Mouse (Mus musculus): ENCODE results near the gene Gm49337. TPM values are rescaled to one million over a fixed set of nuclear protein-coding genes. Genes with fewer than 3 reads are reported as not detected.
"Not testable (repeated sequence)": the region's sequence is repeated elsewhere in the genome, so short reads cannot be mapped to it uniquely, and the experiment has no call there.

Gene Gm49337
- total and polyA plus RNA-seq, 2 experiments from 2014 or later = not detected

- Histone ChIP-seq H3K36me3 (ENCODE audit: insufficient read depth) (no peaks in the 10 kb centered on the region), H3K9ac (no peak overlapping the region), H3K27me3 (ENCODE audit: insufficient read depth, low read length) (no peaks in the 10 kb centered on the region), H3K27ac (ENCODE audit: low read depth, low read length) (no peak overlapping the region), H3K4me3 (ENCODE audit: low read depth, low read length) (no peak overlapping the region), H3K4me1 (ENCODE audit: insufficient read depth) (no peaks in the 10 kb centered on the region), H3K9me3 (ENCODE audit: low read length) (no peaks in the 10 kb centered on the region), H3K4me2 (ENCODE audit: low read depth) (no peak overlapping the region)
- TF ChIP-seq CTCF (IDR thresholded peaks at IDR 0.05; ENCODE audit: low read depth) = no peak
- ATAC-seq = no peak
- whole genome bisulfite sequencing = 82% methylated on average over 4 of the region's 4 CpGs
- DNase-seq = no peak
Observed at GRCm38 (mm10) chr4:116206531-116206930, 33.3 kb downstream of the Gm49337 start.

DNA sequence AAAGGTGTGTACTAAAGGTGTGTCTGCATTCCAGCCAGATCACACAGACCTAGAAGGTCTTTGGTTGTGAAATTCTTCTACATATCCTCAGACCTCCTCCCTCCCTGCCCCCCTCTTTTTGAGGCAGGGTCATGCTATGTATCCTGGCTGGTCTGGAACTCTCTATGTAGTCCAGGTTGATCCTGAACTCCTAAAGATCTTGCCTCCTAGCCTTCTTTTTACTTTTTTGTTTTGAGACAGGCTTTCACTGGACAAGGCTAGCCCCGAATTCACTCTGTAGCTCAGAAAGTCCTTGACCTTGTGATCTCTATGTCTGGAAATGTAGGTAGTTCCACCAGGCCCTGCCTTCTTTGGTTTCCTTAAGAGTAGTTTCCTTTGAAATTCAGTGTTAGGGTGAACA, 35.7 kb downstream of the Gm49337 start:
- Histone ChIP-seq H3K4me3 (ENCODE audit: low read depth, low read length) (no peak overlapping the region), H3K4me2 (ENCODE audit: low read depth) (no peak overlapping the region), H3K4me1 (ENCODE audit: insufficient read depth) (no peaks in the 10 kb centered on the region), H3K27ac (ENCODE audit: low read depth, low read length) (no peak overlapping the region), H3K9ac (no peak overlapping the region), H3K27me3 (ENCODE audit: insufficient read depth, low read length) (no peaks in the 10 kb centered on the region), H3K9me3 (ENCODE audit: low read length) (no peaks in the 10 kb centered on the region), H3K36me3 (ENCODE audit: insufficient read depth) (no peaks in the 10 kb centered on the region)
- TF ChIP-seq CTCF (IDR thresholded peaks at IDR 0.05; ENCODE audit: low read depth) = no peak
- ATAC-seq = no peak
- WGBS = 79% methylated on average over 1 of the region's 1 CpGs
- no peak for DNase-seq

GRCm38 (mm10) chr4:116215895-116216605, 42.9 kb downstream of the Gm49337 start:
- Histone ChIP-seq H3K27ac (ENCODE audit: low read depth, low read length) (no peak overlapping the region), H3K4me1 (ENCODE audit: insufficient read depth) (no peaks in the 10 kb centered on the region), H3K27me3 (ENCODE audit: insufficient read depth, low read length) (no peaks in the 10 kb centered on the region), H3K36me3 (ENCODE audit: insufficient read depth) (no peaks in the 10 kb centered on the region), H3K9me3 (ENCODE audit: low read length) (no peaks in the 10 kb centered on the region), H3K4me3 (ENCODE audit: low read depth, low read length) (no peak overlapping the region), H3K4me2 (ENCODE audit: low read depth) (no peak overlapping the region), H3K9ac (no peak overlapping the region)
- WGBS = 88% methylated on average over 2 of the region's 2 CpGs
- no peak for TF ChIP-seq CTCF (IDR thresholded peaks at IDR 0.05; ENCODE audit: low read depth)
- ATAC-seq = no peak
- no peak for DNase-seq

GRCm38 (mm10) chr4:116217046-116217445, 43.9 kb downstream of the Gm49337 start:
- no peak for TF ChIP-seq CTCF (IDR thresholded peaks at IDR 0.05; ENCODE audit: low read depth)
- WGBS = 37% methylated on average over 2 of the region's 2 CpGs
- no peaks in the 10 kb centered on the region for H3K36me3 ChIP-seq (ENCODE audit: insufficient read depth)
- H3K27me3 ChIP-seq (ENCODE audit: insufficient read depth, low read length) = no peaks in the 10 kb centered on the region
- peak; percentile 28 for DNase-seq
- no peak overlapping the region for H3K4me3 ChIP-seq (ENCODE audit: low read depth, low read length)
- ATAC-seq = no peak
- H3K9me3 ChIP-seq (ENCODE audit: low read length) = no peaks in the 10 kb centered on the region
- no peak overlapping the region for H3K4me2 ChIP-seq (ENCODE audit: low read depth)
- no peaks in the 10 kb centered on the region for H3K4me1 ChIP-seq (ENCODE audit: insufficient read depth)
- no peak overlapping the region for H3K9ac ChIP-seq
- H3K27ac ChIP-seq (ENCODE audit: low read depth, low read length) = no peak overlapping the region

- DNase-seq; H3K4me3 ChIP-seq (ENCODE audit: low read depth, low read length); H3K36me3 ChIP-seq (ENCODE audit: insufficient read depth); H3K27ac ChIP-seq (ENCODE audit: low read depth, low read length); H3K9me3 ChIP-seq (ENCODE audit: low read length); H3K4me1 ChIP-seq (ENCODE audit: insufficient read depth); ATAC-seq; H3K27me3 ChIP-seq (ENCODE audit: insufficient read depth, low read length); H3K9ac ChIP-seq; H3K4me2 ChIP-seq (ENCODE audit: low read depth): not testable (repeated sequence)
- 93% methylated on average over 1 of the region's 1 CpGs for WGBS
Observed at GRCm38 (mm10) chr4:116217661-116218060, 44.5 kb downstream of the Gm49337 start.

GRCm38 (mm10) chr4:116219056-116219455, 45.9 kb downstream of the Gm49337 start:
- no peak overlapping the region for H3K9ac ChIP-seq
- H3K27me3 ChIP-seq (ENCODE audit: insufficient read depth, low read length) = no peaks in the 10 kb centered on the region
- no peak for TF ChIP-seq CTCF (IDR thresholded peaks at IDR 0.05; ENCODE audit: low read depth)
- H3K27ac ChIP-seq (ENCODE audit: low read depth, low read length) = no peak overlapping the region
- no peak overlapping the region for H3K4me3 ChIP-seq (ENCODE audit: low read depth, low read length)
- H3K36me3 ChIP-seq (ENCODE audit: insufficient read depth) = no peaks in the 10 kb centered on the region
- no peak overlapping the region for H3K4me2 ChIP-seq (ENCODE audit: low read depth)
- ATAC-seq (no peak), DNase-seq (no peak)
- WGBS = 64% methylated on average over 1 of the region's 1 CpGs
- H3K4me1 ChIP-seq (ENCODE audit: insufficient read depth) = no peaks in the 10 kb centered on the region
- no peaks in the 10 kb centered on the region for H3K9me3 ChIP-seq (ENCODE audit: low read length)

- H3K9me3 ChIP-seq (ENCODE audit: low read length) = no peaks in the 10 kb centered on the region
- H3K4me2 ChIP-seq (ENCODE audit: low read depth) = peak overlapping the region; percentile 65
- H3K4me3 ChIP-seq (ENCODE audit: low read depth, low read length) = peak overlapping the region; percentile 84
- WGBS = 4% methylated on average over 6 of the region's 6 CpGs
- no peaks in the 10 kb centered on the region for H3K4me1 ChIP-seq (ENCODE audit: insufficient read depth)
- ATAC-seq (no peak), DNase-seq (peak; percentile 31)
- peak overlapping the region; percentile 88 for H3K9ac ChIP-seq
- no peak for TF ChIP-seq CTCF (IDR thresholded peaks at IDR 0.05; ENCODE audit: low read depth)
- H3K36me3 ChIP-seq (ENCODE audit: insufficient read depth) = no peaks in the 10 kb centered on the region
- H3K27me3 ChIP-seq (ENCODE audit: insufficient read depth, low read length) = no peaks in the 10 kb centered on the region
- H3K27ac ChIP-seq (ENCODE audit: low read depth, low read length) = peak overlapping the region; percentile 99
Observed at GRCm38 (mm10) chr4:116220071-116220650, 47.0 kb downstream of the Gm49337 start.

Measured in forebrain, postnatal 0 days (tissue).